Comparison of ENCODE assay signal across 33 mouse cellular contexts in genomic region chr3:61064720-61065119, GRCm38 (mm10).
DNase-seq lines count a peak whose midpoint lies in the region; ATAC-seq and TF ChIP-seq lines count a peak whose summit lies in the region.
"Had no signal": no experiment of that assay in that cellular context is flagged by ENCODE, and none has a peak within 500 bp of the region (broad histone marks: within the 10 kb centered on the region; RNA-seq: fewer than 3 reads in every experiment).

No protein-coding gene starts in this region.

- peak overlapping the region; percentile 35; the same call in 1 of the 2 replicates for H3K27ac ChIP-seq in MEL (ENCODE audit: control insufficient read depth, low read depth, low read length)
- H3K27ac ChIP-seq in intestine, postnatal 0 days (ENCODE audit: low read depth, low read length), result no peak overlapping the region; the same call in 1 of the 2 replicates
- no peak overlapping the region for H3K27ac ChIP-seq in liver, embryonic 16.5 days (ENCODE audit: low read length)
- H3K27ac ChIP-seq: forebrain, embryonic 10.5 days; forebrain, embryonic 15.5 days; gastrocnemius, adult 2 months; heart, adult 2 months; hindbrain, embryonic 10.5 days; hindbrain, postnatal 0 days; kidney, embryonic 15.5 days; left cerebral cortex, adult 2 months; limb, embryonic 13.5 days; macrophage; midbrain, embryonic 13.5 days; neural tube, embryonic 15.5 days had no signal

- WGBS in intestine, postnatal 0 days, result 26% methylated on average over 1 of the region's 1 CpGs
- 0% methylated on average over 1 of the region's 1 CpGs for WGBS in liver, embryonic 16.5 days (ENCODE audit: insufficient replicate concordance)

- H3K27me3 ChIP-seq in MEL (ENCODE audit: control insufficient read depth in 1 of 2, insufficient read depth in 2 of 2, low read length in 2 of 2), result no peaks in the 10 kb centered on the region
- no peaks in the 10 kb centered on the region for H3K27me3 ChIP-seq in intestine, postnatal 0 days (replicated peaks; ENCODE audit: control insufficient read depth, insufficient read depth, low read length)
- no peaks in the 10 kb centered on the region for H3K27me3 ChIP-seq in liver, embryonic 16.5 days (ENCODE audit: control insufficient read depth, insufficient read depth, low read depth, low read length)
- H3K27me3 ChIP-seq: forebrain, embryonic 15.5 days; heart, embryonic 12.5 days; kidney, embryonic 15.5 days; limb, embryonic 13.5 days; midbrain, embryonic 13.5 days; neural tube, embryonic 15.5 days had no signal

- no peak overlapping the region for H3K9ac ChIP-seq in MEL (ENCODE audit: control insufficient read depth, low read depth, low read length, poor library complexity, severe bottlenecking)
- H3K9ac ChIP-seq in intestine, postnatal 0 days (ENCODE audit: low read depth, low read length), result no peak overlapping the region
- no peak overlapping the region for H3K9ac ChIP-seq in liver, embryonic 16.5 days (ENCODE audit: low read depth, low read length)
- H3K9ac ChIP-seq: forebrain, embryonic 15.5 days; heart, embryonic 12.5 days; kidney, embryonic 15.5 days; limb, embryonic 13.5 days; midbrain, embryonic 13.5 days; neural tube, embryonic 15.5 days had no signal

- 0 out of 2 replicates have a peak, but pooled peaks have one; percentile 39 for ATAC-seq in erythroblast, adult 5-6 weeks (replicated peaks; ENCODE audit: low FRiP score, poor library complexity, severe bottlenecking)
- ATAC-seq in intestine, postnatal 0 days, result peak; percentile 89
- ATAC-seq in liver, embryonic 16.5 days (ENCODE audit: low read depth), result peak; percentile 27; the same call in 1 of the 2 replicates
- no peak for ATAC-seq in granulocyte monocyte progenitor cell, adult 5-6 weeks (replicated peaks; ENCODE audit: poor library complexity, severe bottlenecking)
- ATAC-seq: forebrain, embryonic 15.5 days; hindbrain, postnatal 0 days; lung, postnatal 0 days; midbrain, embryonic 13.5 days had no signal

- TF ChIP-seq POLR2A in MEL (IDR thresholded peaks at IDR 0.05; ENCODE audit: control insufficient read depth in 1 of 2, insufficient read depth in 1 of 2, low read depth in 1 of 2, low read length in 2 of 2, poor library complexity in 1 of 2), result no peak

- H3K9me3 ChIP-seq in MEL (replicated peaks; ENCODE audit: insufficient read depth, low read length), result no peaks in the 10 kb centered on the region
- no peaks in the 10 kb centered on the region for H3K9me3 ChIP-seq in intestine, postnatal 0 days (ENCODE audit: control insufficient read depth)
- no peaks in the 10 kb centered on the region for H3K9me3 ChIP-seq in liver, embryonic 16.5 days (replicated peaks; ENCODE audit: control insufficient read depth, low read length)
- H3K9me3 ChIP-seq: forebrain, embryonic 10.5 days; forebrain, embryonic 15.5 days; heart, embryonic 12.5 days; hindbrain, embryonic 10.5 days; kidney, embryonic 15.5 days; limb, embryonic 13.5 days; midbrain, embryonic 13.5 days; neural tube, embryonic 15.5 days had no signal

- no peaks in the 10 kb centered on the region for H3K79me2 ChIP-seq in MEL (ENCODE audit: control insufficient read depth, insufficient read depth, low read length, poor library complexity)

- H3K4me2 ChIP-seq in intestine, postnatal 0 days (replicated peaks; ENCODE audit: low read depth), result peak overlapping the region; percentile 13; the same call in 1 of the 2 replicates
- H3K4me2 ChIP-seq in liver, embryonic 16.5 days (ENCODE audit: low read depth, low read length), result no peak overlapping the region
- H3K4me2 ChIP-seq: forebrain, embryonic 15.5 days; heart, embryonic 12.5 days; kidney, embryonic 15.5 days; limb, embryonic 13.5 days; midbrain, embryonic 13.5 days; neural tube, embryonic 15.5 days had no signal

- peaks cover 9 to 22% of the 10 kb centered on the region in 2 experiments for H3K4me1 ChIP-seq in MEL (ENCODE audit: control insufficient read depth in 1 of 2, insufficient read depth in 2 of 2, low read length in 2 of 2)
- H3K4me1 ChIP-seq in intestine, postnatal 0 days (replicated peaks; ENCODE audit: control insufficient read depth, insufficient read depth, low read length), result no peaks in the 10 kb centered on the region; the same call in 1 of the 2 replicates
- no peaks in the 10 kb centered on the region for H3K4me1 ChIP-seq in liver, embryonic 16.5 days (ENCODE audit: control insufficient read depth, low read depth, low read length)
- H3K4me1 ChIP-seq: forebrain, embryonic 15.5 days; heart, embryonic 12.5 days; hindbrain, embryonic 10.5 days; kidney, embryonic 15.5 days; limb, embryonic 13.5 days; midbrain, embryonic 13.5 days; neural tube, embryonic 15.5 days had no signal

- DNase-seq in MEL (ENCODE audit: low read depth, low spot score), result peak; percentile 82
- DNase-seq in gastrocnemius, adult 18-20 months (ENCODE audit: low spot score), result no peak
- DNase-seq in urinary bladder, adult 2 months (ENCODE audit: low spot score), result no peak
- DNase-seq: adrenal gland, adult 8-10 months; B cell, adult 2 months; cerebellum, adult 8-10 months; cerebellum, postnatal 25 days; gastrocnemius, adult 2 months; gastrocnemius, postnatal 36 days; heart, adult 2 months; kidney, adult 18-20 months; kidney, postnatal 25 days; lung, adult 18-20 months; right cerebral cortex, adult 18-20 months; spleen, adult 18-20 months; thymus, adult 18-20 months; thymus, postnatal 25 days had no signal

- peak; percentile 89 to 91 for TF ChIP-seq EP300 in MEL (IDR thresholded peaks at IDR 0.05; ENCODE audit: low read depth in 1 of 2, low read length in 2 of 2)

- no peak for TF ChIP-seq CTCF in MEL (IDR thresholded peaks at IDR 0.05 in 2 of 3, conservative IDR thresholded peaks at IDR 0.05 in 1 of 3; ENCODE audit: control insufficient read depth in 1 of 3, insufficient read depth in 1 of 3, low read depth in 2 of 3, low read length in 3 of 3, poor library complexity in 1 of 3, severe bottlenecking in 1 of 3)
- no peak for TF ChIP-seq CTCF in intestine, postnatal 0 days (IDR thresholded peaks at IDR 0.05; ENCODE audit: low read depth)

- TF ChIP-seq RAD21 in MEL (IDR thresholded peaks at IDR 0.05; ENCODE audit: low read depth, low read length), result no peak; the same call in 1 of the 2 replicates

- H3K36me3 ChIP-seq in MEL (ENCODE audit: control insufficient read depth in 1 of 2, insufficient read depth in 2 of 2, low read length in 2 of 2), result peaks cover 0 to 23% of the 10 kb centered on the region in 2 experiments; a peak in 2 of 4 replicates
- no peaks in the 10 kb centered on the region for H3K36me3 ChIP-seq in intestine, postnatal 0 days (ENCODE audit: control insufficient read depth, insufficient read depth)
- no peaks in the 10 kb centered on the region for H3K36me3 ChIP-seq in liver, embryonic 16.5 days (ENCODE audit: control insufficient read depth, insufficient read depth)
- H3K36me3 ChIP-seq: forebrain, embryonic 10.5 days; forebrain, embryonic 15.5 days; heart, embryonic 12.5 days; hindbrain, embryonic 10.5 days; kidney, embryonic 15.5 days; limb, embryonic 13.5 days; midbrain, embryonic 13.5 days; neural tube, embryonic 15.5 days had no signal

- H3K4me3 ChIP-seq in MEL (ENCODE audit: control insufficient read depth in 1 of 2, insufficient read depth in 1 of 2, low read depth in 2 of 2, low read length in 2 of 2), result 0 out of 4 replicates have a peak overlapping the region, but pooled peaks of 1 of the 2 experiments have one; percentile 0
- H3K4me3 ChIP-seq in intestine, postnatal 0 days (ENCODE audit: low read depth, low read length), result no peak overlapping the region
- H3K4me3 ChIP-seq in liver, embryonic 16.5 days (ENCODE audit: low read depth, low read length), result no peak overlapping the region
- H3K4me3 ChIP-seq: forebrain, embryonic 10.5 days; forebrain, embryonic 15.5 days; gastrocnemius, adult 2 months; heart, adult 2 months; heart, embryonic 12.5 days; hindbrain, embryonic 10.5 days; kidney, embryonic 15.5 days; left cerebral cortex, adult 2 months; limb, embryonic 13.5 days; midbrain, embryonic 13.5 days; neural tube, embryonic 15.5 days had no signal

TF ChIP-seq in MEL, 35 proteins besides CTCF, POLR2A, EP300 and RAD21 (continues in another document):
- no peak for TF ChIP-seq SIN3A (IDR thresholded peaks at IDR 0.05; ENCODE audit: low read length)
- peak; percentile 80 for TF ChIP-seq TCF12 (IDR thresholded peaks at IDR 0.05; ENCODE audit: low read depth, low read length)
- TF ChIP-seq ZKSCAN1 (IDR thresholded peaks at IDR 0.05; ENCODE audit: low read depth, low read length), result no peak
- no peak for TF ChIP-seq MXI1 (IDR thresholded peaks at IDR 0.05; ENCODE audit: low read depth, low read length)
- TF ChIP-seq BHLHE40 (IDR thresholded peaks at IDR 0.05; ENCODE audit: borderline replicate concordance, low read depth, low read length), result no peak
- TF ChIP-seq ETS1 (IDR thresholded peaks at IDR 0.05; ENCODE audit: low read depth, low read length), result 0 out of 2 replicates have a peak, but pooled peaks have one; percentile 26
- no peak for TF ChIP-seq KAT2A (conservative IDR thresholded peaks at IDR 0.05; ENCODE audit: low read depth, low read length)
- no peak; the same call in 1 of the 2 replicates for TF ChIP-seq TBP (IDR thresholded peaks at IDR 0.05; ENCODE audit: low read depth, low read length)
- TF ChIP-seq POLR2AphosphoS2 (IDR thresholded peaks at IDR 0.05; ENCODE audit: low read length), result no peak
- TF ChIP-seq ZC3H11A (IDR thresholded peaks at IDR 0.05; ENCODE audit: low read depth, low read length), result no peak
- TF ChIP-seq GATA1 (IDR thresholded peaks at IDR 0.05; ENCODE audit: low read depth, low read length), result peak; percentile 75
- no peak for TF ChIP-seq ZNF384 (IDR thresholded peaks at IDR 0.05; ENCODE audit: low read depth, low read length)
- no peak for TF ChIP-seq HCFC1 (IDR thresholded peaks at IDR 0.05; ENCODE audit: low read depth, low read length)
- TF ChIP-seq TAL1 (IDR thresholded peaks at IDR 0.05; ENCODE audit: low read length), result peak; percentile 53
- no peak for TF ChIP-seq GABPA (IDR thresholded peaks at IDR 0.05; ENCODE audit: low read depth, low read length)
- TF ChIP-seq JUND (IDR thresholded peaks at IDR 0.05; ENCODE audit: low read depth, low read length), result no peak
- TF ChIP-seq USF2 (IDR thresholded peaks at IDR 0.05; ENCODE audit: borderline replicate concordance in 1 of 2, insufficient read depth in 1 of 2, low read depth in 1 of 2, low read length in 2 of 2), result no peak
- no peak for TF ChIP-seq UBTF (IDR thresholded peaks at IDR 0.05; ENCODE audit: borderline replicate concordance, insufficient read depth, low read depth, low read length)
- TF ChIP-seq CHD1 (IDR thresholded peaks at IDR 0.05; ENCODE audit: low read depth, low read length), result no peak
- TF ChIP-seq MEF2A (IDR thresholded peaks at IDR 0.05; ENCODE audit: extremely low read depth, insufficient replicate concordance, low read depth, low read length, poor library complexity, severe bottlenecking), result no peak
- TF ChIP-seq MAZ (IDR thresholded peaks at IDR 0.05; ENCODE audit: low read depth, low read length), result no peak
- no peak for TF ChIP-seq USF1 (IDR thresholded peaks at IDR 0.05; ENCODE audit: low read depth, low read length)
- TF ChIP-seq ELF1 (IDR thresholded peaks at IDR 0.05; ENCODE audit: low read depth, low read length), result peak; percentile 34; the same call in 1 of the 2 replicates
